Mouse (Mus musculus): Measurements from ENCODE around the gene Sult2b1.

Gene Sult2b1

GRCm38 (mm10) chr7:45695098-45695497, 89.4 kb downstream of the Sult2b1 start:
- no peak for DNase-seq (ENCODE audit: low spot score)

- no peak for DNase-seq (ENCODE audit: low spot score)
Observed at GRCm38 (mm10) chr7:45693921-45694591, 90.4 kb downstream of the Sult2b1 start, which contains the start of gene Sec1. Sec1 (minus strand) TSS chr7:45694402.

- DNase-seq (ENCODE audit: low spot score) = no peak
Observed at GRCm38 (mm10) chr7:45692364-45692763, 92.1 kb downstream of the Sult2b1 start.

- DNase-seq (ENCODE audit: low spot score) = no peak
Observed at GRCm38 (mm10) chr7:45689800-45690199, 94.7 kb downstream of the Sult2b1 start.

GRCm38 (mm10) chr7:45689099-45689498, 95.4 kb downstream of the Sult2b1 start:
- no peak for DNase-seq (ENCODE audit: low spot score)

- DNase-seq (ENCODE audit: low spot score) = no peak
Observed at GRCm38 (mm10) chr7:45686841-45687240, 97.6 kb downstream of the Sult2b1 start.

- DNase-seq (ENCODE audit: low spot score) = no peak
Observed at GRCm38 (mm10) chr7:45685811-45686210, 98.7 kb downstream of the Sult2b1 start.

GRCm38 (mm10) chr7:45683396-45684050, 100.9 kb downstream of the Sult2b1 start, which contains the start of gene Ntn5:
Ntn5 (plus strand) TSS chr7:45684022.
- DNase-seq (ENCODE audit: low spot score) = no peak

- peak; percentile 86 for DNase-seq (ENCODE audit: low spot score)
Observed at GRCm38 (mm10) chr7:45682144-45683126, 102.0 kb downstream of the Sult2b1 start.

- no peak for DNase-seq (ENCODE audit: low spot score)
Observed at GRCm38 (mm10) chr7:45681046-45681736, 103.3 kb downstream of the Sult2b1 start.
